Comparison of ENCODE assay signal across 18 mouse cellular contexts in the genomic region with DNA sequence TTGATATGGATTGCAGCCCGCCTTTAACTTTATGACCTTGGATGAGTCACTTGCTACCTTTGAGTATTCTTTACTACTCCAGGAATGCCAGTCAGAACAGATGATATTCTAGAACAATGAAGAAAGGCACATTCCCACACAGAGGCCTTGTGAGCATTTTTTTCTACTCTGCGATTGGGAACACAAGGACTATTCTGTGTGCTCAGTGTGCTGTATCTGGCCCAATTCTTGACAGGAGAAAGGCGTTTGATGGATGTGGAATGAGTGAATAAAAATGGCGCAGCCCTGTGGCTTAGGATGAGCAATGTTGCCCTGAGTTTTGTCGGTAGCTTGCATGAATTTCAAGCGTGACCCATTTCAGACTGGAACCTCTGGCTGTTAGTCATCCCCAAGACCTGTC.
DNase-seq lines count a peak whose midpoint lies in the region; TF ChIP-seq lines count a peak whose summit lies in the region.
"Had no signal": no experiment of that assay in that cellular context is flagged by ENCODE, and none has a peak within 500 bp of the region (broad histone marks: within the 10 kb centered on the region; RNA-seq: fewer than 3 reads in every experiment).

No protein-coding gene starts in this region.

- peak; percentile 79 for DNase-seq in Muller cell, postnatal 12 days (ENCODE audit: inconsistent ontology term)
- peak; percentile 52 for DNase-seq in brain, adult 2 months (ENCODE audit: low read depth, low spot score)
- no peak for DNase-seq in cerebellum, adult 9-10 months
- DNase-seq in thymus, adult 2 months, result no peak
- DNase-seq: adrenal gland, adult 2 months; adrenal gland, adult 8-10 months; adrenal gland, postnatal 10 days; adrenal gland, postnatal 14 days; adrenal gland, postnatal 25 days; adrenal gland, postnatal 36 days; B cell, adult 2 months; cerebellum, adult 11 months; cerebellum, adult 11-12 months; cerebellum, adult 18-20 months; cerebellum, adult 2 months; cerebellum, adult 8-10 months had no signal

- H3K36me3 ChIP-seq in thymus, adult 2 months (ENCODE audit: control insufficient read depth, insufficient read depth, low read length), result no peaks in the 10 kb centered on the region
- H3K36me3 ChIP-seq: G1E had no signal

- 92% methylated on average over 6 of the region's 6 CpGs for WGBS in thymus, adult 2 months

- H3K27me3 ChIP-seq in thymus, adult 2 months (ENCODE audit: control insufficient read depth, insufficient read depth, low read length), result no peaks in the 10 kb centered on the region; the same call in 1 of the 2 replicates
- H3K27me3 ChIP-seq: CH12.LX had no signal

- TF ChIP-seq POLR2A in thymus, adult 2 months (IDR thresholded peaks at IDR 0.05; ENCODE audit: control insufficient read depth, extremely low read depth, insufficient read depth, low read length, poor library complexity), result no peak

- no peak for TF ChIP-seq CTCF in thymus, adult 2 months (IDR thresholded peaks at IDR 0.05; ENCODE audit: borderline replicate concordance, control insufficient read depth, extremely low read depth, insufficient read depth, low read length, poor library complexity)

- no peaks in the 10 kb centered on the region for H3K4me1 ChIP-seq in thymus, adult 2 months (replicated peaks; ENCODE audit: control insufficient read depth, insufficient read depth, low read length)

- H3K27ac ChIP-seq in thymus, adult 2 months (ENCODE audit: control insufficient read depth, insufficient read depth, low read length), result no peak overlapping the region

- H3K4me3 ChIP-seq in thymus, adult 2 months (ENCODE audit: control insufficient read depth, insufficient read depth, low read length), result no peak overlapping the region

Comparison
In these comparisons a context has a peak if more than half of its experiments do, and no peak if none do; other contexts are left out.
1. DNase-seq: peak in Muller cell, postnatal 12 days (single experiment) and brain, adult 2 months (single experiment); none in cerebellum, adult 9-10 months (single experiment) and thymus, adult 2 months (single experiment).